Mouse (Mus musculus): ENCODE data around the gene Gm10408.
"Not testable (repeated sequence)": the region's sequence is repeated elsewhere in the genome, so short reads cannot be mapped to it uniquely, and the experiment has no call there.

Gene Gm10408

GRCm38 (mm10) chr14:3449079-3449478 is at the start of gene Gm10408:
TSS of gene Gm10408 (plus strand) at chr14:3449379.
- not testable (repeated sequence) for DNase-seq (ENCODE audit: low spot score)

- DNase-seq (ENCODE audit: low spot score), result not testable (repeated sequence)
Measured at GRCm38 (mm10) chr14:3412314-3412713, 36.9 kb upstream of the Gm10408 start, which contains the start of gene Gm10409. TSS of gene Gm10409 (plus strand) at chr14:3412614.

GRCm38 (mm10) chr14:3427803-3428202 is 21.4 kb upstream of the Gm10408 start, which contains the start of gene Gm3005:
TSS of gene Gm3005 (plus strand) at chr14:3428103.
- not testable (repeated sequence) for DNase-seq (ENCODE audit: low spot score)
